Mouse (Mus musculus): ENCODE measurements around the gene Col4a3bp. TPM values are rescaled to one million over a fixed set of nuclear protein-coding genes. Genes with fewer than 3 reads are reported as not detected.

Gene Col4a3bp
- total and polyA plus RNA-seq, 3 experiments, result 7.0 to 14.8 (median 11.9) TPM

GRCm38 (mm10) chr13:96511262-96511661, 31.2 kb upstream of the Col4a3bp start:
- Histone ChIP-seq H3K36me3 (replicated peaks in 1 of 2; ENCODE audit: control insufficient read depth in 1 of 2, insufficient read depth in 1 of 2, low read length in 1 of 2) (peaks cover 36 to 63% of the 10 kb centered on the region in 2 experiments), H3K9me3 (replicated peaks; ENCODE audit: low read length) (no peaks in the 10 kb centered on the region), H3K4me1 (ENCODE audit: control insufficient read depth in 1 of 2, insufficient read depth in 2 of 2) (peaks cover 8 to 38% of the 10 kb centered on the region in 2 experiments), H3K79me2 (replicated peaks; ENCODE audit: control insufficient read depth, extremely low read depth, insufficient read depth, poor library complexity, severe bottlenecking) (no peaks in the 10 kb centered on the region), H3K9ac (ENCODE audit: insufficient read depth, low read depth) (peak overlapping the region; percentile 61; the same call in 1 of the 2 replicates), H3K4me3 (replicated peaks in 1 of 3; ENCODE audit: low read depth in 2 of 3, low read length in 2 of 3, poor library complexity in 1 of 3) (no peak overlapping the region), H3K4me2 (ENCODE audit: insufficient read depth, low read depth, poor library complexity, severe bottlenecking) (peak overlapping the region; percentile 18), H3K27me3 (replicated peaks) (no peaks in the 10 kb centered on the region), H3K27ac (ENCODE audit: insufficient read depth, low read depth) (peak overlapping the region; percentile 86)
- in situ Hi-C loops (cut with MboI; ENCODE audit: low pct_ligation_motif_present, low pct_unique_long_range_greater_than_20kb, low sequenced_read_pairs), result no loop called here
- no peak for TF ChIP-seq RCOR1 (conservative IDR thresholded peaks at IDR 0.05; ENCODE audit: low read depth, low read length)
- TF ChIP-seq POLR2AphosphoS2 (IDR thresholded peaks at IDR 0.05; ENCODE audit: low read depth, low read length), result no peak
- TF ChIP-seq USF2 (conservative IDR thresholded peaks at IDR 0.05; ENCODE audit: low read depth, low read length), result no peak
- no peak for TF ChIP-seq SMC3 (IDR thresholded peaks at IDR 0.05; ENCODE audit: low read depth, low read length)
- TF ChIP-seq HCFC1 (IDR thresholded peaks at IDR 0.05; ENCODE audit: low read depth, low read length), result no peak
- no peak for TF ChIP-seq NELFE (IDR thresholded peaks at IDR 0.05; ENCODE audit: low read depth, low read length)
- TF ChIP-seq ZC3H11A (IDR thresholded peaks at IDR 0.05; ENCODE audit: low read depth, low read length), result no peak
- TF ChIP-seq ETS1 (conservative IDR thresholded peaks at IDR 0.05; ENCODE audit: low read depth, low read length), result no peak
- DNase-seq (ENCODE audit: extremely low read depth), result no peak
- dilution Hi-C loops (cut with MboI; ENCODE audit: extremely low pct_ligation_motif_present, extremely low pct_unique_long_range_greater_than_20kb, low sequenced_read_pairs), result no loop called here

- no peak overlapping the region for H3K4me2 ChIP-seq (ENCODE audit: insufficient read depth, low read depth, poor library complexity, severe bottlenecking)
- no peaks in the 10 kb centered on the region for H3K9me3 ChIP-seq (replicated peaks; ENCODE audit: low read length)
- no peaks in the 10 kb centered on the region for H3K27me3 ChIP-seq (replicated peaks)
- dilution Hi-C loops (cut with MboI; ENCODE audit: extremely low pct_ligation_motif_present, extremely low pct_unique_long_range_greater_than_20kb, low sequenced_read_pairs) (no loop called here), in situ Hi-C loops (cut with MboI; ENCODE audit: low pct_ligation_motif_present, low pct_unique_long_range_greater_than_20kb, low sequenced_read_pairs) (no loop called here)
- no peak for TF ChIP-seq CTCF (conservative IDR thresholded peaks at IDR 0.05 in 1 of 2, IDR thresholded peaks at IDR 0.05 in 1 of 2; ENCODE audit: low read depth in 2 of 2, low read length in 2 of 2)
- H3K4me1 ChIP-seq (ENCODE audit: control insufficient read depth in 1 of 2, insufficient read depth in 2 of 2), result peaks cover 13 to 44% of the 10 kb centered on the region in 2 experiments
- no peak for DNase-seq (ENCODE audit: extremely low read depth)
- H3K36me3 ChIP-seq (replicated peaks in 1 of 2; ENCODE audit: control insufficient read depth in 1 of 2, insufficient read depth in 1 of 2, low read length in 1 of 2), result peaks cover 41 to 64% of the 10 kb centered on the region in 2 experiments
- no peak overlapping the region for H3K4me3 ChIP-seq (replicated peaks in 1 of 3; ENCODE audit: low read depth in 2 of 3, low read length in 2 of 3, poor library complexity in 1 of 3)
- H3K79me2 ChIP-seq (replicated peaks; ENCODE audit: control insufficient read depth, extremely low read depth, insufficient read depth, poor library complexity, severe bottlenecking), result no peaks in the 10 kb centered on the region
- H3K9ac ChIP-seq (ENCODE audit: insufficient read depth, low read depth), result no peak overlapping the region
- H3K27ac ChIP-seq (ENCODE audit: insufficient read depth, low read depth), result no peak overlapping the region
Observed at GRCm38 (mm10) chr13:96511893-96512292, 30.5 kb upstream of the Col4a3bp start.

- H3K27ac ChIP-seq (ENCODE audit: insufficient read depth, low read depth), result no peak overlapping the region
- dilution Hi-C loops (cut with MboI; ENCODE audit: extremely low pct_ligation_motif_present, extremely low pct_unique_long_range_greater_than_20kb, low sequenced_read_pairs), result no loop called here
- no peak overlapping the region for H3K4me3 ChIP-seq (replicated peaks in 1 of 3; ENCODE audit: low read depth in 2 of 3, low read length in 2 of 3, poor library complexity in 1 of 3)
- no peak for DNase-seq (ENCODE audit: extremely low read depth)
- TF ChIP-seq RAD21 (IDR thresholded peaks at IDR 0.05; ENCODE audit: low read depth, low read length) (no peak), ZMIZ1 (IDR thresholded peaks at IDR 0.05; ENCODE audit: low read depth, low read length) (no peak), HCFC1 (IDR thresholded peaks at IDR 0.05; ENCODE audit: low read depth, low read length) (no peak), ZKSCAN1 (IDR thresholded peaks at IDR 0.05; ENCODE audit: borderline replicate concordance, low read depth, low read length) (no peak), ZC3H11A (IDR thresholded peaks at IDR 0.05; ENCODE audit: low read depth, low read length) (no peak), USF2 (conservative IDR thresholded peaks at IDR 0.05; ENCODE audit: low read depth, low read length) (no peak), MAZ (IDR thresholded peaks at IDR 0.05; ENCODE audit: low read depth, low read length) (no peak), BHLHE40 (IDR thresholded peaks at IDR 0.05; ENCODE audit: low read depth, low read length) (no peak), USF1 (IDR thresholded peaks at IDR 0.05; ENCODE audit: low read depth, low read length) (no peak), IRF4 (IDR thresholded peaks at IDR 0.05; ENCODE audit: low read depth, low read length) (no peak), MEF2A (IDR thresholded peaks at IDR 0.05; ENCODE audit: borderline replicate concordance, low read depth, low read length) (no peak), JUND (conservative IDR thresholded peaks at IDR 0.05; ENCODE audit: low read depth, low read length) (no peak), MAX (IDR thresholded peaks at IDR 0.05; ENCODE audit: low read length) (no peak), SMC3 (IDR thresholded peaks at IDR 0.05; ENCODE audit: low read depth, low read length) (no peak), UBTF (IDR thresholded peaks at IDR 0.05; ENCODE audit: low read depth, low read length) (no peak)
- H3K27me3 ChIP-seq (replicated peaks), result no peaks in the 10 kb centered on the region
- H3K9ac ChIP-seq (ENCODE audit: insufficient read depth, low read depth), result no peak overlapping the region
- peaks cover 28 to 56% of the 10 kb centered on the region in 2 experiments for H3K36me3 ChIP-seq (replicated peaks in 1 of 2; ENCODE audit: control insufficient read depth in 1 of 2, insufficient read depth in 1 of 2, low read length in 1 of 2)
- in situ Hi-C loops (cut with MboI; ENCODE audit: low pct_ligation_motif_present, low pct_unique_long_range_greater_than_20kb, low sequenced_read_pairs), result no loop called here
- peaks cover 13 to 40% of the 10 kb centered on the region in 2 experiments for H3K4me1 ChIP-seq (ENCODE audit: control insufficient read depth in 1 of 2, insufficient read depth in 2 of 2)
- no peak overlapping the region for H3K4me2 ChIP-seq (ENCODE audit: insufficient read depth, low read depth, poor library complexity, severe bottlenecking)
- no peaks in the 10 kb centered on the region for H3K9me3 ChIP-seq (replicated peaks; ENCODE audit: low read length)
- H3K79me2 ChIP-seq (replicated peaks; ENCODE audit: control insufficient read depth, extremely low read depth, insufficient read depth, poor library complexity, severe bottlenecking), result no peaks in the 10 kb centered on the region
Observed at GRCm38 (mm10) chr13:96514154-96514942, 28.1 kb upstream of the Col4a3bp start.

Data from CH12.LX (cell line).